Mouse (Mus musculus) heart, embryonic 15.5 days (tissue): Measurements from ENCODE around the gene Lrmda. TPM values are rescaled to one million over a fixed set of nuclear protein-coding genes. Genes with fewer than 3 reads are reported as not detected.

Experiments
- ATAC-seq: fragments of 200-750 bp; cut with Nextera tagmentation; replicated peaks from 2 replicates; pipeline ENCODE4 v1.8.0; 2017; ENCODE audit warnings: low read depth, moderate TSS enrichment; ENCODE audit not compliant: insufficient number of reproducible peaks, insufficient read depth, low FRiP score
- H3K27ac ChIP-seq: fragments of 300-500 bp; sonication (generic); 2 replicates; pipeline ENCODE4 v1.5.1; 2015; ENCODE audit warnings: mild to moderate bottlenecking, inconsistent platforms
- H3K27me3 ChIP-seq: fragments of 300-500 bp; sonication (generic); 2 replicates; pipeline ENCODE4 v1.6.1; 2015; ENCODE audit warnings: inconsistent platforms
- H3K36me3 ChIP-seq: fragments of 300-500 bp; sonication (generic); 2 replicates; pipeline ENCODE4 v1.6.1; 2015; ENCODE audit warnings: mild to moderate bottlenecking, inconsistent platforms
- H3K4me1 ChIP-seq: fragments of 300-500 bp; sonication (generic); replicated peaks from 2 replicates; pipeline ENCODE4 v1.6.1; 2015; ENCODE audit warnings: inconsistent platforms
- H3K4me2 ChIP-seq: fragments of 300-500 bp; sonication (generic); 2 replicates; pipeline ENCODE4 v1.6.1; 2015; ENCODE audit warnings: inconsistent platforms, mild to moderate bottlenecking, moderate library complexity
- H3K4me3 ChIP-seq: fragments of 300-500 bp; sonication (generic); 2 replicates; pipeline ENCODE4 v1.5.1; 2015; ENCODE audit warnings: mild to moderate bottlenecking, inconsistent platforms
- H3K9ac ChIP-seq: fragments of 300-500 bp; sonication (generic); 2 replicates; pipeline ENCODE4 v1.6.1; 2015; ENCODE audit warnings: mild to moderate bottlenecking, inconsistent platforms
- H3K9me3 ChIP-seq: fragments of 300-500 bp; sonication (generic); replicated peaks from 2 replicates; pipeline ENCODE4 v1.6.1; 2016; ENCODE audit warnings: inconsistent platforms
- WGBS: fragments of 180-500 bp; shearing (Covaris S2); methylation state at CpG from one replicate; pipeline ENCODE4 v1.1.7; 2015; ENCODE audit warnings: mixed read lengths; 5-methylcytosine and 5-hydroxymethylcytosine counted together
- polyA plus RNA-seq: library from polyadenylated mRNA; unstranded; fragments of >200 nt; fragmentation: Nextera tagmentation; extraction: Ambion mirVana; gene quantifications from 2 replicates; pipeline ENCODE4 v1.2.1, GENCODE M21; 2015

Gene Lrmda
- polyA plus RNA-seq, 1 experiment from 2014 or later, result 0.83 TPM

DNA sequence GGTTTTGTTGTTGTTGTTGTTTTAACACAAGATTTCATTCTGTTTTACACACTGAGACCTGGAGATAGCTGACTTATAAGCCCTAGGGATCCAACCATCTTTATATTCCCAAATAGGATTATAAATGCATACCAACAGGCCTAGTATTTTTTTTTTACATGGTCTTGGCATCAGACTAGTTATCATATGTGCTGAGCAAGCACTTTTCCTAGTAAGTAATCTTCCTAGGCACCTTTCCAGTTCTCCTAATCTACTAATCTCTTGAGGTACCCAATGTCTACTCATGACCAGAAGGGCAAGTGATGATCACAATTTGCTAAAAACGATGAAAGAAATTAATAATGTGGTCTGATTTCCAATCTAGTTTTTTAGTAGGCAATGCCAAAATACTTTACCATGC is 909.2 kb downstream of the Lrmda start:
- H3K4me2 ChIP-seq, result no peak overlapping the region
- no peaks in the 10 kb centered on the region for H3K27me3 ChIP-seq
- no peaks in the 10 kb centered on the region for H3K4me1 ChIP-seq
- H3K27ac ChIP-seq, result no peak overlapping the region
- H3K9ac ChIP-seq, result no peak overlapping the region
- WGBS, result 86% methylated on average over 1 of the region's 1 CpGs
- H3K9me3 ChIP-seq, result no peaks in the 10 kb centered on the region
- no peaks in the 10 kb centered on the region for H3K36me3 ChIP-seq
- no peak for ATAC-seq
- H3K4me3 ChIP-seq, result no peak overlapping the region

DNA sequence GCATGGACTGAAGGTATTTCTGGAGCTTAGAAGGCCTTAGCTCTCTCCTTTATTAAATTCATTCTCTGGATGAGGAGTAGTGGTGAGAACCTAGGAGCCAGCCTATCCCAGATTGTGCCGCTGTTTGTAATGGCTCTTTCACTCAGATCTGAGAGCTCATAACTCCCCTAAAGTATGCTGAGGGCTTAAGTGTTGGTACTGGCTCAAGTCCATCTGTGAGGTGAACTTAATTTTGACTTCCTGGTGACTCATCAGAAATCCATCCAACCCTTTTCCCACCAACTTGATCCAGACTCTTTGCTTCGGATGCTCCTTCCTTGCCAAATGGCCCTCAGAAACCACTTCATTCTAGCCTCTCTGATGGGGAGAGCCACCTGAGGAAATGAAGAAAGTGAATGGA is 910.1 kb downstream of the Lrmda start:
- no peak overlapping the region for H3K4me3 ChIP-seq
- H3K27me3 ChIP-seq, result no peaks in the 10 kb centered on the region
- H3K4me1 ChIP-seq, result no peaks in the 10 kb centered on the region
- H3K36me3 ChIP-seq, result no peaks in the 10 kb centered on the region
- no peak overlapping the region for H3K27ac ChIP-seq
- no peak overlapping the region for H3K4me2 ChIP-seq
- WGBS, result 59% methylated on average over 2 of the region's 2 CpGs
- no peak overlapping the region for H3K9ac ChIP-seq
- ATAC-seq, result no peak
- H3K9me3 ChIP-seq, result no peaks in the 10 kb centered on the region

DNA sequence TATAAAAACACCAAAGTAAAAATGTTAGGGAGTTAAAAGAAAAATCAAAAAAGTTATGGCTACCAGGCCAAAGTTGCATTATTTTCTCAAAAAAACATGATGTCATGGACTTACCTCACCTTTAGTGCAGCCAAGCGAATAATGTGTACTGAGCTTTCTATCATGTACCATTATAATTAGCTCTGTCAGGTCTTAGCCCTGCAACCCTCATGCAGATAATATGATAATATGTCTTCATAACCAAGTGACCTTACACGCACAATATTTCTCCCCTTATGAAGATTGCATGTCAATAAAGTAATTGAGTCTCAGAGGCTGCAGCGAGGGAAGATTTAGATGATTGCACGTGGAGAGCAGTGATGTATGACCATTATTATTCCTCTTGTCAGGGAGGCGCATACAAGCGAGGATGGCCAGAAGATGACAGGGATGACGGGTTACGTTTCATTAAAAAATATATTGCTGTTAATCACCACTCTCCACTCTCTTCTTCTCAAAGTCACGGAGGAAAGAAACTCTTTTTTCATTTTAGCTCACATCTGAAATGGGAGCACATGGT is 911.1 kb downstream of the Lrmda start:
- Histone ChIP-seq H3K9ac (no peak overlapping the region), H3K27ac (no peak overlapping the region), H3K4me2 (no peak overlapping the region), H3K4me1 (no peaks in the 10 kb centered on the region), H3K4me3 (no peak overlapping the region), H3K9me3 (no peaks in the 10 kb centered on the region), H3K36me3 (no peaks in the 10 kb centered on the region), H3K27me3 (no peaks in the 10 kb centered on the region)
- 80% methylated on average over 9 of the region's 9 CpGs for WGBS
- no peak for ATAC-seq

DNA sequence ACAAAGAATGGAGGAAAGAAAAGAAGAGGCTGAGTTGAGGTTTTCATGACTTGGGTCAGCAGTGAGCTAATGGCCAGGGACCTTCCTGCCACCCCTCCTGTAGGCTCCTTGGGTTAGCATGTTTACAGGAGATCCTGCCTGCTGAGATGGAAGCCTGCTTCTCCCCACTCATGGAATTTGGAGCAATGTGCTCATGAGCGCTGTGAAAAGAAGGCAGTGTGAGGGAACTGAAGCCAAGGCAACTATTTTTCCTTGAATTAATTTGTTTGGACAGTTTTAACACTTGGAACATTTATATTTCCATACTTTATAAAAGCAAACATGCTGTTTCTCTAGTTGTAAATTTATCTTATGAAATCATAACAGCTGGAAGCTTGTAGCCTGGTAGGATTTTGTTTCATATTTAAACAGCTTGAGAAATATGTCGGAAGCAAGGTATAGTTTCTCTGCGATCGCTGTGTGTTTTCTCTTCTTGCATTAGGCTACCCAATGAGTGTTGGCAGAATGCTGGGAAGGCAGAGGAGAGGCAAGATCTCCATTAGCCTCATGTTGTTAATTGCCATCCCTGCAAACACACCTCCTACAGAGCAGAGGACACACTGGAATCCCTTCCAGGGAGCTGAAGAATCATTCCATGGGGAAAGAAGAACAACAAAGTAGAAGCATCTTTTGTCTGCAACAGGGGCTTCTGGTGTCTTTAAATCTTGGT is 911.8 kb downstream of the Lrmda start:
- no peaks in the 10 kb centered on the region for H3K9me3 ChIP-seq
- no peak overlapping the region for H3K4me3 ChIP-seq
- no peaks in the 10 kb centered on the region for H3K27me3 ChIP-seq
- WGBS, result 69% methylated on average over 4 of the region's 4 CpGs
- H3K4me1 ChIP-seq, result no peaks in the 10 kb centered on the region
- no peak overlapping the region for H3K4me2 ChIP-seq
- ATAC-seq, result no peak
- no peak overlapping the region for H3K9ac ChIP-seq
- no peaks in the 10 kb centered on the region for H3K36me3 ChIP-seq
- no peak overlapping the region for H3K27ac ChIP-seq

DNA sequence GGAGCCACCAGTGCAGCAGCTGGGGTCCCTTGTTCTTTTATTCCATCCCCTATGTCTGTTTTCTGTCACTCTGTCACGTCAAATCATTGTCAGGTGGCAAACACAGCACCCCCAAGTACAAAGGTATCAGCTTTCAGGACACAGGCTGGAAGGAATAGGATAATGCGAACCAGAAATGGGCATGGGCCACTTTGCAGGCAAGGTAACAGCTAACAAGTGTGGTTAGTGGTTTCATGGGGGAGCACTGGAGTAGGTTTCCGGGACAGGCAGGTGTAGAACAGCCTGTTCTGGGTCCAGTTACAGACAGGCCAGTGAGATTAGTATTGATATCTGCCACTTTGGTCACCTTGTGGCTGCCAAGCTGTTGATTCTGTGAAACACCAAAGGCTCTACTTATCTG is 917.2 kb downstream of the Lrmda start:
- Histone ChIP-seq H3K4me2 (no peak overlapping the region), H3K36me3 (no peaks in the 10 kb centered on the region), H3K27ac (no peak overlapping the region), H3K4me3 (no peak overlapping the region), H3K4me1 (peaks cover 6% of the 10 kb centered on the region), H3K9ac (no peak overlapping the region), H3K9me3 (no peaks in the 10 kb centered on the region), H3K27me3 (no peaks in the 10 kb centered on the region)
- WGBS, result 49% methylated on average over 3 of the region's 3 CpGs
- no peak for ATAC-seq

DNA sequence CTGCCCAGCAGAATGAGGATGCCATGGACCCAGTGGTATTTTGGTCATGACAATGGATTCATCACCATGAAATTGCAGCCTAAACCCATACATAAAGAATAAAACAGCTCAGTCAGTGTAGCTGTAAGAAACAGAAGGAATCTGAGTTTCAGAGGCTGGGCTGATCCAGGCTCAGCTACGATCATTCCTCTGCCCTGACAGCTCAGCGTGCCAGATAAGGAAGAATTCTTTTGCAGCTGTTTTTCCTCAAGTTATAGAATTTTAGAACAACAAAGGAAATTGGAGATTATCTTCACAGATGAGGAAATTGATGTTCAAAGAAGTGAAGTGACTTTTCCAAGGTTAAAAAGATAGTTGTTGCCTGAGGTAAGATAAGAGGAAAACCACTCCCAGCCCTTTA is 921.1 kb downstream of the Lrmda start:
- Histone ChIP-seq H3K9me3 (no peaks in the 10 kb centered on the region), H3K4me2 (no peak overlapping the region), H3K27ac (no peak overlapping the region), H3K4me3 (no peak overlapping the region), H3K27me3 (no peaks in the 10 kb centered on the region), H3K9ac (no peak overlapping the region), H3K36me3 (no peaks in the 10 kb centered on the region), H3K4me1 (peaks cover 6% of the 10 kb centered on the region)
- no peak for ATAC-seq
- WGBS, result 43% methylated on average over 2 of the region's 2 CpGs

DNA sequence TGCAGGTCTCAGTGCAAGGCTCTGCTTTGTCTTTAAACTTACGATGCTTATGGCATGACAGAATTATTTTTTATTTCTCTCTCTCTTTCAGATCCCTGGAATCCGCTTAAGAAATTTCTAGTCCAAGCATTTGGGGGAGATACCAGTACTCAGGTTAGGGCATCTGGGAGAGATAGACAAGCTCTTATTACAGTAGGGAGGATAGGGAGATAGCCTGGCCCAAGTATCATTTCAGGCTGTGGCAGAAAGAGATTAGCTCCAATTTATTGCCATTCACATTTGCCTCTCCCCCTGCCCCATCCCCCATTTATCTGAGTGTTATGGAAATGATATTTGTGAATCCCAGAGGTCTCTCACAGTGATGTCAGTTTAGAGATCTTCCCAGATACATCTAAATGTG is 923.1 kb downstream of the Lrmda start:
- no peak for ATAC-seq
- Histone ChIP-seq H3K27ac (no peak overlapping the region), H3K36me3 (no peaks in the 10 kb centered on the region), H3K9ac (no peak overlapping the region), H3K4me3 (no peak overlapping the region), H3K27me3 (no peaks in the 10 kb centered on the region), H3K4me1 (peaks cover 6% of the 10 kb centered on the region), H3K4me2 (no peak overlapping the region), H3K9me3 (no peaks in the 10 kb centered on the region)
- WGBS, result 82% methylated on average over 2 of the region's 2 CpGs

DNA sequence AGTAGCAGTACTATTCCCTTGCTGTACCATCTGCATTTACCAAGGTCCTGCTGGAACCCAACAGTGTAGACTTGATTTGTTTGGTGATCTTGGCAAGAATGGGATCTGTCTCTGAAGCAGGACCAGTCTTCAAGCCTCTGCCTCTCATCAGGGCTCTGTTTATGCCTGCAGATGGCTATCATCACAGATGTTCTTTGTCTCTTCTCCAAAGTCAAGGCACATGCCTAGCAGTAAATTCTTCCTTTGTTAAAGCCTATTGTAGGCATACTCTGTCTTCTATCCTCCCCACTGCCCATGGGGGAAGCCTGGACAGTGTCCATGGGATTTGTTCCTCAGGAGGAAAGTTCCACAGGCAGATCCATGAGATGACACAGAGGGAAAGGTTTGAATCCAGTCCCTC is 930.0 kb downstream of the Lrmda start:
- H3K4me2 ChIP-seq, result no peak overlapping the region
- no peaks in the 10 kb centered on the region for H3K4me1 ChIP-seq
- no peak overlapping the region for H3K9ac ChIP-seq
- H3K27me3 ChIP-seq, result no peaks in the 10 kb centered on the region
- no peaks in the 10 kb centered on the region for H3K9me3 ChIP-seq
- no peak overlapping the region for H3K4me3 ChIP-seq
- ATAC-seq, result no peak
- H3K36me3 ChIP-seq, result no peaks in the 10 kb centered on the region
- no peak overlapping the region for H3K27ac ChIP-seq

DNA sequence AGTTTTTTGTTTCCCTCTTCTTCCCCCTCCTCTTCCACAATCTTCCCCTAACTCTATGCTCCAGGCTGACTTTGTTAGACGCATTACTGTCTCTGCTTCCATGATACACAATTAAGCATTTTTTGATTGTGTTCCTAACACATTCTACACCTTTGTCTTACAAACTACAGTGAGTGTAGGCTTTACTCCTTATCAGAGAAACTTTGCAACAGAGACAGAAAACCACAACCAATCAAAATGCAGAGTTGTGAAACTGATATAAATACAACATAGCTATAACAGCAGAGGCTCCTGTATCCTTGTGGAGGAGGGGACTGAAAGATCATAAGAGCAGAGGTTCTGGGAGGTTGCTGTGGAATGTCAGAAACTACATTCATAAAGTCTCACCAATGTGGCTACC is 933.5 kb downstream of the Lrmda start:
- H3K4me1 ChIP-seq, result no peaks in the 10 kb centered on the region
- H3K4me3 ChIP-seq, result no peak overlapping the region
- no peaks in the 10 kb centered on the region for H3K36me3 ChIP-seq
- 80% methylated on average over 1 of the region's 1 CpGs for WGBS
- no peak for ATAC-seq
- no peaks in the 10 kb centered on the region for H3K9me3 ChIP-seq
- no peak overlapping the region for H3K4me2 ChIP-seq
- no peak overlapping the region for H3K9ac ChIP-seq
- no peak overlapping the region for H3K27ac ChIP-seq
- H3K27me3 ChIP-seq, result no peaks in the 10 kb centered on the region

DNA sequence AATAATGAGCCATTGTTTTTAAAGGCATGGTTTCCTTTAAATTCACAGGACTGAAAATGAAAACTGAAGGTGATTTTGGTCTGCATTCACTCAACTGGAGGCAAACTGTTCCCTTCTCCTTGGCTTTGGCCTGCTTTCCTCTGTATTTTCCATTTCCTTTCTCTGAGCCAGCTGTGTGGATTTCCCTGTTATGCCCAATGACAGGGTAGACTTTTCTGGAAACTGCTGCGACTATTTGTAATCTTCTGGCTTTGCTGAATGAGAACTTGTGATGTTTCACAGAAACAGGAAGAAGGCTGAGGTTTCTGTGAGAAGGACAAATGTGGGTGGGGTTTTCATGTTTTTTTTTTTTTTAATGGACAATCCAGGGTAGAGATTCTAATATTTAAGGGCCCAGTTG is 940.7 kb downstream of the Lrmda start:
- 0 out of 2 replicates have a peak overlapping the region, but pooled peaks have one; percentile 27 for H3K27ac ChIP-seq
- H3K4me1 ChIP-seq, result no peaks in the 10 kb centered on the region
- H3K9me3 ChIP-seq, result no peaks in the 10 kb centered on the region
- no peak overlapping the region for H3K4me2 ChIP-seq
- no peaks in the 10 kb centered on the region for H3K27me3 ChIP-seq
- no peak for ATAC-seq
- WGBS, result 57% methylated on average over 1 of the region's 1 CpGs
- no peak overlapping the region for H3K9ac ChIP-seq
- no peaks in the 10 kb centered on the region for H3K36me3 ChIP-seq
- H3K4me3 ChIP-seq, result no peak overlapping the region

DNA sequence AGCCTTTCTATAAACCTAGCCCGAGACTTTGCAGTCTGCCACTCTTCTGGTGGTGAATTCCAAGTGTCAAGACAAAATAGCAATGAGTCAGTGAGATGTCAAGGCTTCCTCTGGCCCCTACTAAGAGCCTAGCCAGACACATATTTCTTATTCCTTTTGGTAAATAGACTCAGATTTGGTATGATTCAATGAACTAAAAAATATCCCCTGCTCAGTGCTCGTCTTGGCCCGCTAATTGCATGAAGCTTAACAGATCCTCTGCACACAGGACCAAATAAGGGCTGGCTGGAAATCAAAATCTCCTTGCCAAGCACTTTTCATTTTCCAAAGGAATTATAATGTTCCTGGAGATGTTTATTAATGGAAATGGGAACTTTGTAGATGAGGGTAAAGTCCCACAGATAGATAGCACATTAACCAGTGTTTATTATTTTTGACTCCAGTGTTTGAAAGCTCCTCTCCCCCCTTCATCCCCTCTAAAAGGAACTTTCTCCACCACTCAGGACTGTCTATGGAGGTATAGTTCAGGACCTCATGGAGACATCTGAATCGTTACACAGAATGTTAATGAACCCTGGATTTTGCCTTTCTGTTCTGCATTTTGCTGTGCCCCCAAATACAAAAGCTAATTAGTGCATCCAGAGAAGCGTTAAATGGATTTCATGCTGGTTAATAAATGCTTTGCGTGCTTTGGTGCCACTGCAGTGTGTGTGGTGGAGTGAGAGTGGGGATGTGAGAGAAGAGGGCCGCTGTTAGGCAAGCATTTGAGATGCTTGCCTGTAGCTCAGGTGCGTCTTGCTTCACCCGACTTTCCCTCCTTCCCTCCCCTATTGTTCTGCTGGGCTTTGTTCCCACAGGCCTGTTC is 945.5 kb downstream of the Lrmda start:
- no peak overlapping the region for H3K27ac ChIP-seq
- no peaks in the 10 kb centered on the region for H3K27me3 ChIP-seq
- H3K9me3 ChIP-seq, result no peaks in the 10 kb centered on the region
- no peak overlapping the region for H3K4me3 ChIP-seq
- H3K4me2 ChIP-seq, result no peak overlapping the region
- 74% methylated on average over 9 of the region's 9 CpGs for WGBS
- ATAC-seq, result no peak
- H3K9ac ChIP-seq, result no peak overlapping the region
- no peaks in the 10 kb centered on the region for H3K36me3 ChIP-seq
- H3K4me1 ChIP-seq, result no peaks in the 10 kb centered on the region
